Mouse (Mus musculus): ENCODE measurements around the gene Zxdc.

The Zxdc gene

GRCm38 (mm10) chr6:90374647-90375046 is 5.4 kb downstream of the Zxdc start:
- in situ Hi-C loops (cut with MboI, MseI): loop anchor here (25.0 kb wide), 2 partner anchors 1813 to 1937 kb away; partner anchors contain the start of genes Eefsec and Mrps25

DNA sequence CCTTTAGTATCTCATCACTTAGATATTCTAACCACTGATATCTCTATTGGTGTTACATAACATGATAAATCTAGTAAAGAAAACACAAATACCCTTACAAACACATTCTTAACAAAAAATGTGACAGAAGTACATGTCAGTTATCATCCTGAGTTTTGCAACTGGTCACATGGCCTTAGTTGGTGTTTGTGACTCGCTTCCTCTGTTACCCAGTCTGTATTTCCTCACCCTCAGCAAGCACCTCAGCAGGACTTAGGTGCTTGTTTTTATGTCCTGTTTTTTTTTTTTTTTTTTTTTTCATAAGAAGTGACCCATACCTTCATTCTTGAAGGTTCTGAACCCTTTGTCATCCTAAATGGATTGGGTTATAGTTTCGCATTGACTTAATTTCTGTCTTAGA is 8.4 kb downstream of the Zxdc start:
- in situ Hi-C loops (cut with MboI, MseI): loop anchor here (25.0 kb wide), 2 partner anchors 1810 to 1940 kb away; partner anchors contain the start of genes Eefsec and Mrps25

DNA sequence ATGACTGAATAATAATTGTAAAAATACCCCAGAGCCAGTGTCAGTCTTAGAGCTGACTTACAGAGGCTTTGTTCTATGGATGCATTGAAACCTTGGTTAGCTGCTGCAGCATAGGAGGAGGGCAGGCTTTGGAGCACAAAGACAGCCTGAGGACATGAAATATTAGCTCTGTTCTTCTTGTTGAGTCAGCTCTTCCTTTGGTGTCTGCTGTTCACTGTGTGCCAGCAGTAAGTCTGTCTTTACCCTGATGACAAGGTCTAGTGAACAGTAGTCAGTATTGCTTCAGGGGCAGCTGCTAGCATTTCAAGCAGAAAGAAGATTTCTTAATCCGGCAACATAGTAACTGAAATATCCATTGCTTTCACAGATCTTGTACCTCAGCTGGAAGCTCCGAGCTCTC is 12.2 kb downstream of the Zxdc start:
- in situ Hi-C loops (cut with MboI, MseI): loop anchor here (25.0 kb wide), 2 partner anchors 1806 to 1944 kb away; partner anchors contain the start of genes Eefsec and Mrps25

DNA sequence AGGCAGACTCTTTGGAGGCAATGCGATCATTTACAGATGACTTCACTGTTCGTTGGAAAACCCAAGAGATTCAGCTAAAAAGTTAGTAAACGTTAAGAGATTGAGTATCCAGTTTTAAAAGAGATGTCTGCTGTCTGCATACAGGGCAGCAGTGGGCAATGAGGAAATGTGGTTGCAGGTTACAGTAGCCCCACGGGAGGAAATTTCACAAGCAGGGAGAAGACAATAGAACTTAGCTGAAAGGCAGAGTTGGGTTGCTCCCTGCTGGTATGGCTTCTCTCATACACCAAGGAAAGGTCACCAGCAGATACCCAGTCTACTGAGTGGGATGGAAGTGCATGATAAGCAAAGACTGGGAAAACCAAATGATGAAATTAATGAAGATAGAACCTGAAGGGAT is 21.3 kb downstream of the Zxdc start:
- in situ Hi-C loops (cut with MboI, MseI): loop anchor here (25.0 kb wide), 2 partner anchors 1797 to 1953 kb away; partner anchors contain the start of genes Eefsec and Mrps25

DNA sequence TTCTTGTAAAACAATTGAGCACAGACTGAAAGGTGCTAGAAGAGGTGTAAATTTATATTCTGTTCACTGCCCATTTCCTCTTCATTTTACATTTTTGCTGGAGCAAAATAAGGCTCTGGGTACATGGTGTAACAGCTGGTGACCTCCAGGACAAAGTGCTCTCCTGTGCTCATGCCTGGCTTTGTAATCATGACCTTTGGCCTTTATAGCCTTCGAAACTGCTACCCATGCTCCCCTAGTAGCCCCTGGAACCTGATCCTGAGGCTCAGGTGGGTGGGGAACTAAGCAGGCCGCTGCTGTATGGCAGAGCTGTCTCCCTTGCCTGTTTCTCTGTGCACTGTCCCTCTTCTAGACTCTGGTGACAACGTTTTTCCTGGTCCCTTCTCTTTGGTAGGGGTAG is 24.7 kb downstream of the Zxdc start:
- in situ Hi-C loops (cut with MboI, MseI): loop anchor here (25.0 kb wide), 2 partner anchors 1793 to 1957 kb away; partner anchors contain the start of genes Eefsec and Mrps25

DNA sequence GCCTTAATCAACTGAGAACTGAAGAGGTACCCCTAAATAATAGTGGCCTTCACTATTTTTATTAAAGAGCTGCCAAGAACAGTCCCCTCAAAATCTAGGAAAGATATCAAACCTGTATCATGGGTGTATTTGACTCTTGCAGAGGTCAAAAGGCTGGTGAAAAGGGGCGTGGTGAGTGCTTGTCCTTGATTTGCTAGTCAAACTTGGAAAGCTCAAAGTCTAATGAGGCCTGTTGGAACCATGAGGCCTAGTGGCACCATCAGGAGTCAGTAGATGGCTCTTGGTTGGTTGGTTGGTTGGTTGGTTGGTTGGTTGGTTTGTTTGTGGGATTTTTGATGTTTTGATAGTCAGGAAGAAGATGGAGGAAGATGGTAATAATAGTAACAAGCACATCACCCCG is 26.5 kb downstream of the Zxdc start:
- in situ Hi-C loops (cut with MboI, MseI): loop anchor here (25.0 kb wide), 2 partner anchors 1792 to 1958 kb away; partner anchors contain the start of genes Eefsec and Mrps25

- in situ Hi-C loops (cut with MboI, MseI): loop anchor here (25.0 kb wide), 2 partner anchors 1790 to 1960 kb away; partner anchors contain the start of genes Eefsec and Mrps25
Measured at GRCm38 (mm10) chr6:90397291-90397690, 28.0 kb downstream of the Zxdc start.

- in situ Hi-C loops (cut with MboI, MseI): no loop called here
Measured at GRCm38 (mm10) chr6:90408632-90409031, 39.3 kb downstream of the Zxdc start.

DNA sequence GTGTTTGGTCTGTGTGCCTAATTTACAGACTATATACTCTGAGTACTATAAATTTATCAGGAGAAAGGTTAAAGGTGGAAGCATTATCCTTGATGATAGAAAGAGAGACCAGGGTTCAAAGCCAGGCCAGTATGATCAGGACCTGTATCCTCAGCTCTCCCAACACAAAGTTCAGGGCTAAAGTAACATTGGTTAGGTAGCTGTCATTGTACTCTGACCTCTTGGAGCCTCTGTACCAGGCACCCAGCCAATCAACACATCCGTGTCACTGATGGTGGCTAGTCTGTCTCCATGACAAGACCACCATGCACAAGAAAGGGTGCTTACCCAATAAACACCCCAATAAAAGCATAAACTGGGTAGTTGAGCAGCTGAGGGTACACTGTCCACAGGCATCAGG is 41.7 kb downstream of the Zxdc start:
- in situ Hi-C loops (cut with MboI, MseI): no loop called here

- in situ Hi-C loops (cut with MboI, MseI): no loop called here
Measured at GRCm38 (mm10) chr6:90411926-90412325, 42.6 kb downstream of the Zxdc start.

DNA sequence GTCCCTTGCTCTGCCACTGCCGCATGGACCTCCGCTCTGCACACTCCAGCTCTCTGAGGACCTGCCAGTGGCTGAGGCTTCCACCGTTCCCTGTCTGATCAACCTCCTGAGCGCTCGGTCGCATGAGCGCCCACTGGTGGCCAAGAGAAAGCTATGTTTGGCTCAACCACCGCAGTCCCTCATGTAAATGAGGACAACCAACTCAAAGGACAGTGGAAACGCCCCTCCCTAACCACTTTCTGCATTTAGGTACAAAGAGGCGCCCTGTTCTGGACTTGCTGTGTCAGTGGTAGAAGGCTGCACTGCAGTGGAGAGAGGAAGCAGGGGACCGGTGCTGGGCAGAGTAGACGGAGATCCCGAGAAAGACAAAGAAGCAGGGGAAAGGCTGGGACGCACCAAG is 53.3 kb downstream of the Zxdc start:
- in situ Hi-C loops (cut with MboI, MseI): no loop called here

DNA sequence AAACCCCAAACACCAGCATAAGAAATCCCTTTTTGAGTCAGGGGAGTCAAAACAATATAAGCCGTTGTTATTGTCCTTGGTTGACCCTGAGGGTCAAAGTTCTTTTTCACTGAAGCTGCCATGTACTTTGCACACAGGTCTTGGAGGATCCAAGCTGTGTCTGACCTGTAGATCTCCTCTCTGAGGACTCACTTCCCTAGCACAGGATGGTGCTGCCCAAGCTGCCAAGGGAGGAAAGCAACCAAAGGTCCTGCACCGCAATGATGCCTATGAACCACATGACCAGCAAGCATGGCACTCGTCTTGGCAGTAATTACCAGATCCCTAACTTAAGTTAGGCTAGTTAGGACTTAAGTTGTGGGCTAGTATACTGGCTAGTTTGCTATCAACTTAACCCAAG is 56.1 kb downstream of the Zxdc start:
- in situ Hi-C loops (cut with MboI, MseI): no loop called here

DNA sequence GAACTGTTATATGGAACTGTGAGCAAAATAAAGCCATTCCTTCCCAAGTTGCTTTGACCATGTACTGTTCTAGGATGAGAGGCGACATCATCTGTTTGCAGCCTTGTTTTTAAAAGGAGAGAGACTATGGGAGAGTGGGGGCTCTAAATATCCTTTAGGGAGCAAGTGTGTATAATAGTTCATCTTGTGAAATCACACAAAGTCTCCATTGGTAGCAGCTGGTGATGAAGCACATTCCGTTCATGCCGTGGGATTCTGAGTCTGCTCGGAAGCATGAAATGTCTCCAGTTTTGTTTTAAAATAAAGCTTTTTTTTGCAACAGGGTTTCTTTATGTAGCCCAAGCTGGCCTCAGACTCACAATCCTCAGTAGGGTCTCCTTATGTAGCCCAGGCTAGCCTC is 56.7 kb downstream of the Zxdc start:
- in situ Hi-C loops (cut with MboI, MseI): no loop called here

- in situ Hi-C loops (cut with MboI, MseI): no loop called here
Measured at GRCm38 (mm10) chr6:90428380-90428974, 59.2 kb downstream of the Zxdc start, which contains the start of gene Cfap100. Gene Cfap100, minus strand, starts transcription at chr6:90428797.

DNA sequence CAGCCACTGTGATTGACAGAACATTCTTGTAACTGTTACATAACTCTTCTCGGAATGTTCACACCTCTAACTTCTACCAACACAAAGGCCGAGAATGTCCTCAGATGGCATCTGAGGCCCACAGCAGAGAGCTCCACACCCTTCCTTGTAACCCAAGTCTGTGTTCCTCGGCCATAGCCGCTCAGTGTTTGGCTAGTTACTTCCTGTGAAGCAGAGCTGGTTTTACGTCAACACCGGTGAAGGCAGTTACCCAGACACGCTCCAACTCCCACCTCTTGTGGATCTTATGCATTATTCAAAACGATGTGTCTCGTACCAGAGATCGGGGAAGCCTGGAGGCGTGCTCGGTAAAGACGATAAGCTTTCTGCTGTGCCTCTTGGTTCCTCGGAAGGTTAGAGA is 60.6 kb downstream of the Zxdc start:
- in situ Hi-C loops (cut with MboI, MseI): loop anchor here (5.0 kb wide), 1 partner anchor 748 kb away; no protein-coding TSS in a partner anchor

DNA sequence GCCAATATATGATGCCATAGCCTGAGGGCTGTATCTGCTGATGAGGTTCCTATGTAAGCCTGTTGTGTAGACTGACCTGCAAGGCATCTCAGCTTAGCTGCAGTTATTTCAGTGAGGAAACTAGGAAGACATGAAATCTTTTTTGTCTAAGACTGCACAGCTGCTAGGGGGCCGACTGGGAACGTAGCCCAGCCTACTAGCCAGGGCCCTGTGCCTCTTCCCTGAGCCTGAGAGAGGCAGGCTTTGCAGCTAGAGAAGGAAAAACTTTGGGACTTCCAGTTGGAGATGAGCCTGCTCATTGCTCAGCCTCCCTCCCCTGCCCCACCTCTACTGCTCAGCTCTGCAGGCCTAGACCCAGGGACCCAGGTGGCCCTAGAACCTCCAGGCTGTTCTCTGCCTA is 62.2 kb downstream of the Zxdc start:
- in situ Hi-C loops (cut with MboI, MseI): loop anchor here (5.0 kb wide), 1 partner anchor 749 kb away; no protein-coding TSS in a partner anchor

- in situ Hi-C loops (cut with MboI, MseI): loop anchor here (5.0 kb wide), 1 partner anchor 752 kb away; no protein-coding TSS in a partner anchor
Measured at GRCm38 (mm10) chr6:90434687-90435086, 65.4 kb downstream of the Zxdc start.

GRCm38 (mm10) chr6:90435195-90435618 is 65.9 kb downstream of the Zxdc start:
- in situ Hi-C loops (cut with MboI, MseI): no loop called here

DNA sequence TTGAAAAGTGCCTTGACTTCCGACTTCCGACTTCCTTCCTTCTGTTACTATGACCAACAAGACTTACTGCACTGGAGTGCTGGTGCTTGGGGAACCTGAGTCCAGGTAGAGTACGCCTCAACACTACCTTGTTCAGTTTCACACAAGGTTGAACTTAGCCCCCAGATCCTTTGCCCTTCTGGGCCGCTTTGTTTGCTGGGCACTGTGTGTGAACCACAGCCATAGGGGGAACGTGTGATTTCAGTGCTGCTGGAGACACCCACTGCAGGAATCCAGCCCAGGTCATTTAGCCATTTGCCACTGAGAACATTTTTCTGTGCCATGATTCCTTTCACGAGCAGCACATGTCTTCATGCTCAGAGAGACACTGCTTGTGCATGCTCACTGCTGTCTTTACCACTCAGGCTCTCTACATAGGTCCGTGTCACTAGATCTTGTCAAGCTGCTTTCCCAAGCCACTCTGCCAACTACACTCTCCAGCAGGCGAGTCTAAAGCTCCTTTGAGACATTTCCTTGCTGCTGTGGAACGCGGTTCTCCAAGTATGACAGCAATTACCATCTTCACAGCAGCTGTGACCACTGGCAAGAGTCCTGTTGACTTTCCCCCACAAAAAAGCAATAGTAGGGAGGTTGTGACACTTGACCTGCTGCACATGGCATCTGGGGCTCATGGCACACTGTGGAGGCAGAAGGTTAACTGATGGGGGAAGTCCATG is 67.1 kb downstream of the Zxdc start:
- in situ Hi-C loops (cut with MboI, MseI): no loop called here

GRCm38 (mm10) chr6:90437041-90437440 is 67.7 kb downstream of the Zxdc start:
- in situ Hi-C loops (cut with MboI, MseI): no loop called here

DNA sequence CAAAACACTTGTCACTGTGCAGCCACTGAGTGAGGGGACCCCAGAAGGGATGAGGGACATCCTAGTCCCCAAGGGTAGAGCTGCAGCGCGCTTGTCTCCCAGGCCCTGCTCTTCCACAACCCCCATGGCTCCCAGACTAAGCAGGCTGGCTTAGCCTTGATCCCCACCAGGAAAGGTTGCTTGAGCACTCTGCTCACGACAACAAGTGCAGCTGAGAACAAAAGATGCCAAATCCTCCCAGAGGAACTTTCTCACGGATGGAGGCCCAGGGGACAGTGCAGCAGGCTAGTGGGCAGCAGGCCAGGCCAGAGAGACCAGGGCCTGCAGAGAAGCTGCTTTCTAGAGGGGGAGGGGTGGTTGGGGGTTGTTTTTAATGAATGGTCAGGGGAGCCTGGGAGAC is 77.6 kb downstream of the Zxdc start:
- in situ Hi-C loops (cut with MboI, MseI): no loop called here

DNA sequence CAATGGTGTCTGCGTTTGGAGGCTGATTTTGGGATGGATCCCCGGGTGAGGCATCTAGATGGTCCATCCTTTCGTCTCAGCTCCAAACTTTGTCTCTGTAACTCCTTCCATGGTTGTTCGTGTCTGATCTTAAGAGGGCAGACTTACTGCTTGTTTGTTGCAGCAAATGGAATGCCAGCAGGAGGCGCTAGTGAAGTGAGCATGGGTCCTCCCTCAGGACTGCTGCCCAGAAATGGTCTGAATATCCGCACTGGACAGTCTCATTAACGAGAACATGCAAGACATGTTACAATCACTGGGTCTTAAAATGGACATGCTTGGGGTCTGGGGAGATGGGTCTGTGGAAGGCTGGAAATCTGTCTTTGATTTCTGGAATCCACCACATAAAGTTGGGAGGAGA is 80.9 kb downstream of the Zxdc start:
- in situ Hi-C loops (cut with MboI, MseI): no loop called here

- in situ Hi-C loops (cut with MboI, MseI): no loop called here
Measured at GRCm38 (mm10) chr6:90450697-90451096, 81.4 kb downstream of the Zxdc start.

Data from T-helper 1 cell (primary cell).